Mouse (Mus musculus): ENCODE measurements at regions not wholly inside any gene's neighbourhood (a gene's known extent, or its start where the extent isn't known, plus 50 kb on each side); places are given as distances from the start of the nearest gene placed in this dataset.
A peak's percentile ranks its signal among the peaks of the same experiment; 100 is the strongest.

DNA sequence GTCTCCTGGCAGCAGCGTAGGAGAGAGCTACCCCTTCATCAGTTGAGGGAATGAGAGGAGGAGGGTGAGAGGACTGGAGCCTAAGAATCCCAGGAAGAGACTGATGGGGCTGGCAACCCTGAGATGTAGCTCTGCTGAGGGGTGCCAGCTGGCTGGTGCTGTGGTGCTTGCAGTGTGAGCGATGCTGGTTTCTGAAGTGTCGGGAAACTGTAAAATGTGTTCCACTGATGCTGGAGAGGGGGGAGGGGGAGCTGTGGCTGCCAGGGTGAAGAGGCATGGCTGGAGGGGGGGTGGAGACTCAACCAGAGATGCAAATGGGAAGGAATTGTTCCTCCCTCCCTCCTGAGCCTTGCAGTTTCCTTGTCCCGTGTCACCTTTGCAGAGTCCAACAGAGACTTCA lies 102.0 kb upstream of the Max start:
- intact Hi-C loops (cut with DNase I; ENCODE audit: low total_unique reads) = no loop called here
- no peak for DNase-seq

DNA sequence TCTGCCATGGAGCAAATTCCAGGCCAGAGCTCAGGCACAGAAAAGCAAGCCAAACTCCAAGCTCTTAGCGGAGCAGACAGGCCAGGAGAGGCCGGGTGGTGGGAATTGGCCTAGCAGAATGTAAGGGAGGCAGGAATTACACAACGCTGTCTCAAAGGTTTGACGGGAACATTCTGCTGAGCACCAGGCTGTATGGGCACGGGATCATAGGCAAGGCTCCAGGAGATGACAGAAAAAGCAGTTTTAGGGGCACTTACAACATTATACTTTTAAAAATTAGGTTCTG lies 99.5 kb upstream of the Max start:
- intact Hi-C loops (cut with DNase I; ENCODE audit: low total_unique reads) = no loop called here
- no peak for DNase-seq

DNA sequence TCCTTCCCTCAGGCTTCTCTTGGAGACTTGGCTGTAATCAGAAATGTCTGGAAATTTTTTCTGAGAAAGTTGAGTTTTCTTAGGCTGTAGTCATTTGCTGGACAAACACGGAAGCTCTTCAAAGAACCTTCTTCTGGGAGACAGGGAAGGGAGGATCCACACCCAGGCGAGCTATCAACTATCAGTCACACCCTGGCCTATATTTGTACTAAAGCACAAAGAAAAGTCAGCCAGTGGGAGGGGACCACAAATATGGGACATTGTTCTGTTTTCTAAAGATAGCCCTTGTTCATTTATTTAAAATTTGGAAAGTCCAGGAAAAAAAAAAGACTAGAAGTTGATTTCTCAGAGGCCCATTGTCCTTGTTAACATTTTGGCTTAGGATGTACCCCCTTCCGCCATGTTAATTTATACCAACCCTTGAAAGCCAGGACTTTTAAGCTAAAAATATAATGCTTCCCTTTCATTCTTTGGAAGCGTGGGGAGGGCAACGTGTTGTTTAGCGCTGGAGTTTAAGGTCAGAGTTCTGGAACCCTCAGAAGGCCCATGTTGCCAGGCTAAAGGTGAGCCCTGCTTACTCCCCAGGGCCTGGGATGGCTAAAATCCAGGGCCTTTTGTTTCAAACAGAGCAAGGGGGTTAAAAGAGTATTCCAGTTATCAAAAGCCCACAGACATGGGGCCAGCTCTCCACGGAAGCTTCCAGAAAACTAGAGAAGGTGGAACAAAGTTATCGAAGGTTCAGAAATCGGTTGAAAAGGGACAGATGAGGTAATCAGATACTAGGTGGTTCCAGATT lies 99.0 kb upstream of the Max start:
- intact Hi-C loops (cut with DNase I; ENCODE audit: low total_unique reads) = no loop called here
- DNase-seq = no peak

DNA sequence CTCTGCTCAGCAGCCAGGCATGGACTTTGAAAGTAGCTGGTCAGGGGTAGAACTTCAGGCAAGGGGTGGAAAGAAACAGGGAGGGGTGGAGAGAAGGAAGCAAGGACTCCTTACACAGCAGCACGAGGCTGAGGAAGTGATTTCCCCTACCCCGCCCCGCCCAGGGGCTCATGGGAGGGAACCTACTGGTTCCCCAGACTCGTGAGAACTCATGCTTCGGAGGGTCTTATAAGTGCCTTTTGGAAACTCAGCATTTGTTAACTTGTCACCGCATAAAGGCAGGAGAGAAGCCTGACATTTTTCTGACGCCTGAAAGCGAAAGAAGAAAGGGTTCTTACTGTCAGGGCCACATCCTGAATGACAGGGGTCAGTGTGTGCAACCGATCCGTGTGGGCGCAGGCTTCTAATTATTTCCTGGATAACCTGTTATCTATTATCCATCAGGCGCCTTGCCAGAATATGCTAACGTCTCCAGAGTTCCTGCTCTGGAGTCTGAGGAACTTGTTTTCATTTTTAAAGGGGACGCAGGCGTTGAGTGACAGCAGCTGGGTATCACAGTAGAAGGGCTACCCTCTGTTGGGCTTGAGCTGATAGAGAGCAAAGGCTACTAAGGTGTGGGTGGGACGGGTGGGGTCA lies 98.2 kb upstream of the Max start:
- intact Hi-C loops (cut with DNase I; ENCODE audit: low total_unique reads) = no loop called here
- peak; percentile 34 for DNase-seq

DNA sequence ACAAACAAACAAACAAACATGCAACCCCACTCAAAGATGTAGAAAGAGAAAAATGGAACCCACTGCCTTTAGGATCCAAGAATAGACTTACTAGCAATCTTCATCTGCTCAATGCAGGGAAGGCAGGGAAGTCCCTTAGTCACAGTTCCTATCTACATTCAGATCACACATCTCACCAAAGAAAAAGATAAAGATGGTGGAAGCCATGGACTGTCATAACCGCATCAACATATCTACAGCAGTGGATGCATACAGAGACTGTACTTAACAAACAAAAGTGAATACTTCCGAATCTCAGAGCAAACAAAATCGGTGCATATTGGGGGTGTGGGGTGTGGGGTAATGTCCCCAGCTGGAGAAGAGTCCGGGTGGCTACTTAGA lies 97.7 kb upstream of the Max start:
- DNase-seq = no peak
- intact Hi-C loops (cut with DNase I; ENCODE audit: low total_unique reads) = no loop called here

DNA sequence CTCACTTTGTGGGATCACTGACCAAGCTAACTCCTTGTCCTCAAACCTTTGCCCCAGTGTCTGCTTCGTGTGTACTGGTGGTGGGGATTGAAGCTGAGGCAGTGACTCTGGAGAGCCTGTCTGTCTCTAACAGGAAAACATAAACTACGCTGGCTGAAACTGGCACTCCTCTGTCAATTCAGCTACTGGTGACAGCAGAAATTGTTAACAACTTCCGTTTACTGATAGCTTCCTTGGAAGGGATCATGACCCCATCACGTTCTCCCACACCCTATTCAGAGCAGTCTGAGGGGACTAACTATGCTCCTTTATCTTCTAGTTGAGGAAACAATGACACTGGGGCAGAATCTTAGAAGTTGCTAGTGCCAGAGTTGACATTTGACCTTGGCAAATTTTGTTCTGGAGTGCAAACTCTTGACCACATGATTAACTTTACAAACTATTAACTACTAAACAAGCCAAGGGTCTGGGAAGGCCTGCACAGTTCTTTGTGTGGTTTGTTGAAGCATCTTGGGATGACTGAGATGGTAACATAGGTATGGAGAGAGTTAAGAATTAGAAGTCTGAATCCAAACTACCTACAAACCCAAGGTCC lies 96.7 kb upstream of the Max start:
- intact Hi-C loops (cut with DNase I; ENCODE audit: low total_unique reads) = no loop called here
- no peak for DNase-seq

DNA sequence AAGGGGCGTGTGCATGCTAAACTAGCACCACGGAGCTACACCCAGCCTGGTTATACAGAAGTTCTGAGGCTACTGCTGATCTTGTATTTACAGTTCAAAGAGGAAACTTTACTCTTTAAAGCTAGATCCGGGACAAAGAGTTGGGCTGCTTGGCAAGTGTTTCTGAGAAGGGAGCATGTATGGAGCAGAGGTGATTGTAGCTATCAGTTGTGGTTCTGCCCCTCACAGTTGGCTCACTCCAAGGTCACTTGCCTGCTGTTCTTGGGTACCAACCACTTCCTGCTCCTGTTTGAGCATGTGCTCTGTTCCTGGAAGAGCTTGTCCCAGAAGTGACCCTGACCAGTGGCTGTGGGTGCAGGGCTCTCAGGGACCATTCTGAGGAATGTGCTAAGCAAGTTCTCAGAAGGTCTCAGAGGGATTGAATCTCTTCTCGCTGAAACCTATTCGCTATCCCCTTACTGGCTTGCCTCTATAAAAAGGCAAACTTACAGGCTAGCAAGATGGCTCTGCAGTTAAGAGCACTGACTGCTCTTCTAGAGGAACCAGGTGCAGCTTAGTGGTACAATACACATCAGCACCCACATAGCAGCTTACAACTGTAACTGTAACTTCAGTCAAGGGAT lies 94.9 kb upstream of the Max start:
- DNase-seq = no peak
- intact Hi-C loops (cut with DNase I; ENCODE audit: low total_unique reads) = no loop called here

DNA sequence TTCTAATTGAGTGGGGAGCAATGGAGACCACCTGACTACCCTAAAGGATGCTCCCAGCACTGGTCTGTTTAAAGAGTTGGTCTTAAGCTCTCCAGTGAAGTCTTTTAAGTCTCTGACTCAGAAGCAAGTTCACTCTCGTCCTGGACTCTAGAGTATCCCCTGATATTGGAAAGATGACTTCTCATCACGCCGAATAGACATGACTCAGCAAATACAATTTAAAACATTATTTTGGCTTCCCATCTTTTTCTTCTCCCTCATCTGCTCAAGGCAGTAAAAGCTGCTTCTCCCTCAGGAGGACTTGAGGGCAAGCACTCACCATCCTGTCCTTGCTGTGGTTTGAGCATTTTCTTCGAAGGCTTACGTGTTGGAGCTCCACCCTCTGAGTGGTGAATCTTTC lies 92.7 kb upstream of the Max start:
- DNase-seq = no peak
- intact Hi-C loops (cut with DNase I; ENCODE audit: low total_unique reads) = no loop called here

DNA sequence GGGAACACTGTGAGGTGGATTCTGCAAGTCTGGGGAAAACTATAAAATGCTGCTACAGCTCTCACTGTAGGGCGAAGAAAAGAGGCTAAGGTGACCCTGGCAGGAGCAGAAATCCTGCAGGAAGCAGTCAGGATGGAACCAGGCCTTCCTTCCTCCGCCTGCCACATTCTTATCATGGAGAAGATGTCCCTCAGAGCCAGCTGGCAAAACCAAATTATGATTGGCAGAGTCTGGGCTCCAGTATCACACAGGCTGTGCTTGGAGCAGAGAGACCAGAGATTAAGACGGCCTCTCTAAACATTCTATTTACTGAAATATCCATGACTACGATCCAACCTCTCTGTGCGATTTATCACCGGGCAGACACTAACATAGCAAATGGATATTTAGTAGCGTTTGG lies 92.2 kb upstream of the Max start:
- intact Hi-C loops (cut with DNase I; ENCODE audit: low total_unique reads) = no loop called here
- no peak for DNase-seq

DNA sequence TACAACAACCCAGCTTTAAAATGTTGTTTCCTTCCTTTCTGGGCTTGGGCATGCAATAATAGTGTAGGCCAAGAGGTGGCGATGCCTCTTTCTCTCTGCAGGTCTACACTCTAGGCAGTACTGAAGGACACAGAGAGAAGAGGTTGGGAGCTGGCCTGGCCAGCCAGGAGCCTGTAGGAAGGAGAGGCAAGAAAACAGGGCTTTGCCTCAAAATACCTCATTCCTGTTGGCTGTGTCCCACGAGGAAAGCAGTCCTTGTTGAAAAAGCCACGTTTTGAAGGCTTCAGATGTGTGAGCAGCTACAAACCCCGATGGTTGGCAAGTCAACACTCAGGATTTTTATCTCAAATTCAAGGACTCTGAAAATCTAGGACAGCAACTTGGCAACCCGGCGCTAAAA lies 90.9 kb upstream of the Max start:
- intact Hi-C loops (cut with DNase I; ENCODE audit: low total_unique reads) = no loop called here
- DNase-seq = peak; percentile 39

DNA sequence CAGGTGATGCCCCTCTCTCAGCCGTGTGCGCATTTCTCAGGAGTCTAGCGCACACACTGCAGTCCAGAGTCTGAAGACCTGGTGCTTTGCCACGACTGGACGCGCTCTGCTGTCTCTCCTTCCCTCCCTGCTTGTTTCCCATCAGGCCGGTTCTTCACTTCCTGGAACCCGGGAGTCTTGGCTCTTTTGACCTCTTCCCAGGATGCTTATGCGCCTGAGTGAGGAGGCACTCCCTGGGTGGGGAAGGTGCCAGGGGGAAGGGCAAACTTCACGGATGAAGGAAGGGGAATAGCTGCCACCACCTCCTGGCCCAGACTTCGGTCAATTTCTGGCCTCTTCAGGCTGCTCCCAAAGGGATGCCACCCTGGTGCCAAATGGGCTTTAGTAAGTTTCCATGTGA lies 86.4 kb upstream of the Max start:
- intact Hi-C loops (cut with DNase I; ENCODE audit: low total_unique reads) = loop anchor here (10.0 kb wide), 1 partner anchor 186 kb away; the partner anchor contains the start of gene Fut8

DNA sequence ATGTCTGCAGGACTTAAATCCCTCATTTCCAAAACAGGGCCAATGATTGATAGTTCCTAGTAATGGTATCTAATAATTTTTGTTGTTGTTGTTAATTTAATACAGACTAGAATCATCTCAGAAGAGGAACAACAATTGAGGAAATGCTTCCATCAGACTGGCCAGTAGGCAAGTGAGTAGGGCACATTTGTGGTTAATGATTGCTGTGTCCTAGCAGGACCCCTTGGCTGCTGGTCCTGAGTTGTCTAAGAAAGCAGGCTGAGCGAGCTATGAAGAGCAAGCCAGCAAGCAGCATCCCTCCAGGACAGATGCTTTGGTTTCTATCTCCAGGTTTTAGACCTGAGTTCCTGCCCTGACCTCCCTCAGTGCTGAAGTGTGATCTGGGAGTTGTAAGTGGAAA lies 85.3 kb upstream of the Max start:
- DNase-seq = no peak
- intact Hi-C loops (cut with DNase I; ENCODE audit: low total_unique reads) = loop anchor here (10.0 kb wide), 1 partner anchor 188 kb away; the partner anchor contains the start of gene Fut8

More for the DNA sequence above, 86.4 kb upstream of the Max start:
- no peak for DNase-seq

DNA sequence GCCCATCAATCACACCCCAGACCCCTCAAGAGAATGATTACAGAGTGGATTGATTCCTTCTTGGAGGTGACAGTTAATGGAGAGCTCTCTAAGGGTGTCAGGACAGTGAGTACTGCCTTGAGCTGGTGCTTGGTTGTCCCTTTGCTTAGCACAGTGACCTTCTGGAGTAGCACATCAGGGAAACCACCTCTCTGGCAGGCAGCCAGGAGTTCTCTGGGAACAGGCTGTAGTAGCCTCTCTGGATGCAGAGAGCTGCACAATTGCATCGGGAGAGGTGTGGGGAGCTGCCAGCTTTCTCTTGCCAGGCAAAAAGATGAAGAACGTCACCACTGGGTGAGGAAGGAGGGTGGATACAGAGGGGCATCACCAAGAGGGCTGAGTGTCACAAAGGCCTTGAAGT lies 84.0 kb upstream of the Max start:
- intact Hi-C loops (cut with DNase I; ENCODE audit: low total_unique reads) = loop anchor here (10.0 kb wide), 1 partner anchor 189 kb away; the partner anchor contains the start of gene Fut8
- DNase-seq = no peak

DNA sequence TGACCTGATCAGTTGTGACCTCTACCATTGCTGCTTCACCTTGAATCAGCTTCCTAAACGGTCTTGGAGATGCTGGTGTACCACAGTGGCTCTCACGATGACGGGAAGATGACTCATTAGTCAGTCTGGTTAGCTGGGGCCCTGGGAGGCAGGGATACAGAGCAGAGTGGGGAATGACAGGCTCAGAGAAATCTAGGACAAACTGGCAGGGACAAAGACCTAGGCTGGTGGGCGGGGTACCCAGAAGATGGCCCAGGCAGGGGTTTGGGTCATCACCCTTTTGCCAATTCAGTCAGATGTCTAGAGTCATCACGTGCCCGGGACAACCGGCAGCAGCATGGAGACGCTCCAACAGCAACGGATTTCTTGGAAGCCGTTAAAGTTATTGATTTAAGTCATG lies 83.4 kb upstream of the Max start:
- DNase-seq = no peak
- intact Hi-C loops (cut with DNase I; ENCODE audit: low total_unique reads) = loop anchor here (10.0 kb wide), 1 partner anchor 189 kb away; the partner anchor contains the start of gene Fut8

DNA sequence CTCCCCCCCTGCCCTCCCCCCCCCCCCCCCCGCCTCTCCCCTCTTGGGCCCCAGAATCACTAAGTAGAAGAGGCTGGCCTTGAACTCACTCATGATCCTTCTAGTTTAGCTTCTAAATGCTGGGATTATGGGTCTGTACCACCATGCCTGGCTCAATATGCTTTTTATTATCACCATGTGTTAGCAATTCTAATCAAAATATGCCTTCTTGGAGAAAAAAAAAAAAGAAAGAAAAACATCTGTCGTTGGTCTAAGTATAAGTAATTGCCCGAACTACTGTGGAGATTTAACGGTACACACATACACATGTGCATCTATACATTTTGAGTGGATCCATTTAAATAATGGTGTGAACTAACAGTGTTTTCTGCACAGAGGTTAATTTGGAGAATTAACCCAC lies 80.4 kb upstream of the Max start:
- intact Hi-C loops (cut with DNase I; ENCODE audit: low total_unique reads) = loop anchor here (10.0 kb wide), 1 partner anchor 192 kb away; the partner anchor contains the start of gene Fut8
- no peak for DNase-seq

DNA sequence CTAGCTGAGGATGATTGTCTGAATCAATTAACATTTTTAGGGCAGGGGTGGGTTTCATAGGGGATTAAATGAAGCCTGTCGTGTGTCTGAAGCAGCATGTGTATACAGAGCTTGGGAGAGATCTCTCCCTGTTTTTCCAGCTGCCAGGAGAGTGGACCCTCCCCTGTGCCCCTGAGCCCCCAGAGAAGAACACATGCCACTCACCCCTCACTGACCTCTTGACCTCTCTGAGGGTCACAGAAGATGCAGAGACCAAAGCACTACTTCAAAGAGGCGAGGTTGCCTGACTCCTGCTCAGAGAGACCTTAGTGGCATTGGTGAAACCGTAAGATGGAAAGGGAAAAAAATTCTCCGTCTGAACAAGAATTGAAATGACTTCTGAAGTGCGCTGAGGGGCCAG lies 79.1 kb upstream of the Max start:
- DNase-seq = no peak
- intact Hi-C loops (cut with DNase I; ENCODE audit: low total_unique reads) = loop anchor here (10.0 kb wide), 1 partner anchor 194 kb away; the partner anchor contains the start of gene Fut8

DNA sequence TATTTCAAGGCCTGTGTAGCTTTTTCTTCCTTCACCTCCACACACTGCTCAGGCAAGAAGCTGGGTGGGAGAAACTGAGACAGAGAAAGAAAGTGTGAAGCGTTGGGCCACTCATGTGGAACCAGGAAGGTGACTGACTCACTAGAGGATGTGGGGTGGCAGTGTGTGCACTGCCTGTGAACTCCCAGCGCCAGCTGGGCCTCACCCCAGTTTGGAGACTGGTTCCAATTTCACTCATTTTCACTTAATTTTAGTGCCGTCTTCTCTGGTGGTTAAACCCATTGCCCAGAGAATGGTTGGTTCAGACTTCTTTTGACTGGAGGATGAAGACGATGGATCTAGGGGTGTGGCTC lies 77.9 kb upstream of the Max start:
- intact Hi-C loops (cut with DNase I; ENCODE audit: low total_unique reads) = loop anchor here (10.0 kb wide), 1 partner anchor 195 kb away; the partner anchor contains the start of gene Fut8
- DNase-seq = no peak

DNA sequence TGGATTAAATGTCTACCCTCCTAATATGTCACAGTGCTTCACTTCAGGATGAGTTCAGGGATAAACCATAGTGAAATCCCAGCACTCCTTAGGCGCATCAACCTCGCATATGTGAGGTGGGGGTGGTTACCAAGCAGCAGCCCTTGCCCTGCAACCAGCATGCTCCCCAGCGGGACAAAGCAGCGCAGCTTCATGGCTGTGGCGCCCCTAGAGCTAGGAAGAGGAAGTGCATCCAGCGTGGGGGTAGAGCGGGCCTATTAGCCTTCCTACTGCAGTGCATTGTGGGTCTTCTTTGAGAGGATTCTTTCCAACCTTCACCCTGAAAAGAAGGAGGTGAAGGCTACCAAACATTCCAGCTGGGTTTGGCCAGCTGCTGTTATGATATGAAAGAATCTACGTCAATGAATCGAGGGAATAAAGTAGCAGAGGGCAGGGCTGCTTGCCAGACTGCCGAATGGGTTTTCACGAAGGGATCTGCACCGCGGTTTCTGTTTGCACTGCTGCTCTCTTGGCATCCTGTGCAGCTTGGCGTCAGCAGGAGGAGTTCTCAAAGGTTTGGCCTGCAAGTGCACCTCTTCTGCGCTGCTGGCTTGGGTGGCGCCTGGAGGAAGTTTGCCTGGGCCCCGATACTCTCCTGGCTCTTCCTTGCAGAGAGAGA lies 77.4 kb upstream of the Max start:
- DNase-seq = peak; percentile 49

DNA sequence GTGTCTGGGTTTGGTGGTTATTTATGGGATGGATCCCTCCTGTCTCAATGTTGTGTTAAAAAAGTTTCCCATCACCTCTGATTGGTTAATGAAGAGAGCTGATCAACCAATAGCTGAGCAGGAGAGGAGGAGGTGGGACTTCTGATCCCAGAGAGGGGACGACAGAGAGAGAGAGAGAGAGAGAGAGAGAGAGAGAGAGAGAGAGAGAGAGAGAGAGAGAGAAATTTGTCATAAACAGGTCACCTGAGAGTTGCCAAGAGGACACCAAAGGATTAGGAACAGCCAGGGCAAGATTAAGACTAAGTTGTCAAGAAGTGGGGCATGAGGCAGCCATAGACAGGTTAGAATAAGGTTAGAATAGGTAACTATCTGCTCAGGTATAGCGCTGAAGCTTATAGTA lies 73.7 kb upstream of the Max start:
- intact Hi-C loops (cut with DNase I; ENCODE audit: low total_unique reads) = no loop called here
- no peak for DNase-seq

More for the DNA sequence above, 77.4 kb upstream of the Max start:
- intact Hi-C loops (cut with DNase I; ENCODE audit: low total_unique reads) = no loop called here

DNA sequence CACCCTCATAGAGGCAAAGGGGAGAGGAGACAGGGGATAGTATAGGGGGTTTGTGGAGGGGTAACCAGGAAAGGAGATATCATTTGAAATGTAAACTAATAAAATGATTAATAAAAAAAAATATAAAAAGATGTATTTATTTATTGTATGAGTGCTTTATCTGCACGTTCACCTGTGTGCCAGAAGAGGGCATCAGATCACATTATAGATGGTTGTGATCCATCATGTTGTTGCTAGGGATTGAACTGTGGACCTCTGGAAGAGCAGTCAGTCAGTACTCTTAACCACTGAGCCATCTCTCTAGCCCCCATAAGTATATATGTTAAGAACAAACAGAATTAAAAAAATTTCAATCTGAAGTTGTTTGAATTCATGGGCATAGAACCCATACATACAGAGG lies 69.4 kb upstream of the Max start:
- DNase-seq = no peak
- intact Hi-C loops (cut with DNase I; ENCODE audit: low total_unique reads) = no loop called here

All from gastrocnemius, postnatal 14 days (tissue).